Mouse (Mus musculus): ENCODE data around the gene Dnajc14. TPM values are rescaled to one million over a fixed set of nuclear protein-coding genes. Genes with fewer than 3 reads are reported as not detected.

Dnajc14 gene
- total and polyA plus RNA-seq, 3 experiments, result 25.3 to 33.7 (median 32.6) TPM

DNA sequence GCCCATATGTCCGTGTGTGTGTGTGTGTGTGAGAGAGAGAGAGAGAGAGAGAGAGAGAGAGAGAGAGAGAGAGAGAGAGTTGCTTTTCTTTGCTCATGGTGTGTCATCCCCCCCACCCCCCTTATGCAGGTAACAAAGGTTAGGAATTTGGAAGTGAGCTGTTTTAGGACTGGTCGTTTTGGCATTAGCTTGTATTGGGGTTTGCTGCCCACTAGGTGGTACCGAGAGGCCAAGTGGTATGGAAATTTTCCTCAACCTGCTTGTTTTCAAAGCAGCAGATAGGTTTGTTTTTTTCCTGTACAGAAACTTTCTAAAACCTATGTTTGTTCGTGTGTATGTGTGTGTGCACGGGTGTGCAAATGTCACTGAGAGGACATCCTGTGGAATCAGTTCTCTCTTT, 30.2 kb upstream of the Dnajc14 start:
- H3K4me2 ChIP-seq (ENCODE audit: insufficient read depth, low read depth, poor library complexity, severe bottlenecking), result no peak overlapping the region
- DNase-seq (ENCODE audit: extremely low read depth), result peak; percentile 46
- no peak overlapping the region for H3K27ac ChIP-seq (ENCODE audit: insufficient read depth, low read depth)
- peak; percentile 59 for TF ChIP-seq SMC3 (IDR thresholded peaks at IDR 0.05; ENCODE audit: low read depth, low read length)
- peak; percentile 51 for TF ChIP-seq RAD21 (IDR thresholded peaks at IDR 0.05; ENCODE audit: low read depth, low read length)
- peak in 1 of 2 experiments; percentile 72; a peak in 2 of 4 replicates for TF ChIP-seq CTCF (conservative IDR thresholded peaks at IDR 0.05 in 1 of 2, IDR thresholded peaks at IDR 0.05 in 1 of 2; ENCODE audit: low read depth in 2 of 2, low read length in 2 of 2)
- no peak for TF ChIP-seq MYC (IDR thresholded peaks at IDR 0.05; ENCODE audit: low read depth, low read length)
- TF ChIP-seq ZNF384 (IDR thresholded peaks at IDR 0.05; ENCODE audit: low read depth, low read length), result peak; percentile 28; the same call in 1 of the 2 replicates
- no peak for TF ChIP-seq POLR2A (IDR thresholded peaks at IDR 0.05; ENCODE audit: low read depth, low read length)
- H3K27me3 ChIP-seq (replicated peaks), result no peaks in the 10 kb centered on the region
- peaks cover 0 to 3% of the 10 kb centered on the region in 2 experiments for H3K36me3 ChIP-seq (replicated peaks in 1 of 2; ENCODE audit: control insufficient read depth in 1 of 2, insufficient read depth in 1 of 2, low read length in 1 of 2)
- in situ Hi-C loops (cut with MboI; ENCODE audit: low pct_ligation_motif_present, low pct_unique_long_range_greater_than_20kb, low sequenced_read_pairs) (loop anchor here (5.0 kb wide), 2 partner anchors 49 to 124 kb away; partner anchors contain the start of gene Ormdl2), dilution Hi-C loops (cut with MboI; ENCODE audit: extremely low pct_ligation_motif_present, extremely low pct_unique_long_range_greater_than_20kb, low sequenced_read_pairs) (no loop called here)
- H3K9ac ChIP-seq (ENCODE audit: insufficient read depth, low read depth), result no peak overlapping the region
- H3K79me2 ChIP-seq (replicated peaks; ENCODE audit: control insufficient read depth, extremely low read depth, insufficient read depth, poor library complexity, severe bottlenecking), result no peaks in the 10 kb centered on the region
- H3K9me3 ChIP-seq (replicated peaks; ENCODE audit: low read length), result peaks cover 3% of the 10 kb centered on the region
- H3K4me1 ChIP-seq (ENCODE audit: control insufficient read depth in 1 of 2, insufficient read depth in 2 of 2), result peaks cover 0 to 1% of the 10 kb centered on the region in 2 experiments; a peak in 1 of 4 replicates
- no peak overlapping the region for H3K4me3 ChIP-seq (replicated peaks in 1 of 3; ENCODE audit: low read depth in 2 of 3, low read length in 2 of 3, poor library complexity in 1 of 3)

DNA sequence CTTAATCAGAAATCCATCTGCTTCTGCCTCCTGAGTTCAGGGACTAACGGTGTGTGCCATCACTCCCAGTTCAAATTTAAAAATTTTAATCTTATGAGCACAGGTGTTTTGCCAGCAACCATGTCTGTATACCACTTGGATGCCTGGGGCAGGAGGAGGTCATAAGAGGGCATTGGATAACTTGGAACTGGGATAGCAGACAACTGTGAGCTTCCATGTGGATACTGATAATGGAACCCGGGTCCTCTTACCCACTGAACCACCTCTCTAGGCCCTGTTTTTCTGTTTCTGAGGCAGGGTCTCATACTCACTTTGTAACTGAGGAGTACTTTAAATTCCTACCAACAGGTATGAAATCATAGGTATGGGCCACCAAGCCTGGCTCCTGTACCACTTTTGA, 25.4 kb upstream of the Dnajc14 start:
- Histone ChIP-seq H3K27me3 (replicated peaks) (no peaks in the 10 kb centered on the region), H3K36me3 (replicated peaks in 1 of 2; ENCODE audit: control insufficient read depth in 1 of 2, insufficient read depth in 1 of 2, low read length in 1 of 2) (no peaks in the 10 kb centered on the region), H3K27ac (ENCODE audit: insufficient read depth, low read depth) (no peak overlapping the region), H3K79me2 (replicated peaks; ENCODE audit: control insufficient read depth, extremely low read depth, insufficient read depth, poor library complexity, severe bottlenecking) (no peaks in the 10 kb centered on the region), H3K4me3 (replicated peaks in 1 of 3; ENCODE audit: low read depth in 2 of 3, low read length in 2 of 3, poor library complexity in 1 of 3) (no peak overlapping the region), H3K4me1 (ENCODE audit: control insufficient read depth in 1 of 2, insufficient read depth in 2 of 2) (peaks cover 4 to 19% of the 10 kb centered on the region in 2 experiments), H3K4me2 (ENCODE audit: insufficient read depth, low read depth, poor library complexity, severe bottlenecking) (no peak overlapping the region), H3K9me3 (replicated peaks; ENCODE audit: low read length) (peaks cover 3% of the 10 kb centered on the region), H3K9ac (ENCODE audit: insufficient read depth, low read depth) (no peak overlapping the region)
- dilution Hi-C loops (cut with MboI; ENCODE audit: extremely low pct_ligation_motif_present, extremely low pct_unique_long_range_greater_than_20kb, low sequenced_read_pairs), result no loop called here
- in situ Hi-C loops (cut with MboI; ENCODE audit: low pct_ligation_motif_present, low pct_unique_long_range_greater_than_20kb, low sequenced_read_pairs), result no loop called here
- TF ChIP-seq E2F4 (IDR thresholded peaks at IDR 0.05; ENCODE audit: insufficient replicate concordance, low read depth, low read length) (no peak), TCF12 (IDR thresholded peaks at IDR 0.05; ENCODE audit: low read depth, low read length) (no peak), IRF4 (IDR thresholded peaks at IDR 0.05; ENCODE audit: low read depth, low read length) (no peak), CHD1 (IDR thresholded peaks at IDR 0.05; ENCODE audit: low read depth, low read length) (no peak), MEF2A (IDR thresholded peaks at IDR 0.05; ENCODE audit: borderline replicate concordance, low read depth, low read length) (no peak), POLR2AphosphoS2 (IDR thresholded peaks at IDR 0.05; ENCODE audit: low read depth, low read length) (no peak), HCFC1 (IDR thresholded peaks at IDR 0.05; ENCODE audit: low read depth, low read length) (no peak), CTCF (conservative IDR thresholded peaks at IDR 0.05 in 1 of 2, IDR thresholded peaks at IDR 0.05 in 1 of 2; ENCODE audit: low read depth in 2 of 2, low read length in 2 of 2) (no peak), UBTF (IDR thresholded peaks at IDR 0.05; ENCODE audit: low read depth, low read length) (no peak), ZNF384 (IDR thresholded peaks at IDR 0.05; ENCODE audit: low read depth, low read length) (no peak), RAD21 (IDR thresholded peaks at IDR 0.05; ENCODE audit: low read depth, low read length) (no peak), PAX5 (IDR thresholded peaks at IDR 0.05; ENCODE audit: low read length) (no peak), GABPA (IDR thresholded peaks at IDR 0.05; ENCODE audit: insufficient replicate concordance, low read depth, low read length) (no peak), POLR2A (IDR thresholded peaks at IDR 0.05; ENCODE audit: low read depth, low read length) (no peak), ZC3H11A (IDR thresholded peaks at IDR 0.05; ENCODE audit: low read depth, low read length) (no peak), USF2 (conservative IDR thresholded peaks at IDR 0.05; ENCODE audit: low read depth, low read length) (no peak)
- no peak for DNase-seq (ENCODE audit: extremely low read depth)
